Mouse (Mus musculus) cortical plate, adult 2 months (tissue): ENCODE results near the gene Tmed2.

Source experiments
- CTCF ChIP-seq: fragments of 200-500 bp; IDR thresholded peaks from 2 replicates; pipeline ENCODE4 v1.5.1; 2011; ENCODE audit warnings: mild to moderate bottlenecking, control low read depth, low read length; ENCODE audit not compliant: insufficient read depth; ENCODE audit errors: extremely low read depth
- POLR2A ChIP-seq: fragments of 200-500 bp; IDR thresholded peaks from 2 replicates; pipeline ENCODE4 v1.6.1; 2011; ENCODE audit warnings: mild to moderate bottlenecking, low read length, control low read depth; ENCODE audit not compliant: insufficient read depth; ENCODE audit errors: extremely low read depth

DNA sequence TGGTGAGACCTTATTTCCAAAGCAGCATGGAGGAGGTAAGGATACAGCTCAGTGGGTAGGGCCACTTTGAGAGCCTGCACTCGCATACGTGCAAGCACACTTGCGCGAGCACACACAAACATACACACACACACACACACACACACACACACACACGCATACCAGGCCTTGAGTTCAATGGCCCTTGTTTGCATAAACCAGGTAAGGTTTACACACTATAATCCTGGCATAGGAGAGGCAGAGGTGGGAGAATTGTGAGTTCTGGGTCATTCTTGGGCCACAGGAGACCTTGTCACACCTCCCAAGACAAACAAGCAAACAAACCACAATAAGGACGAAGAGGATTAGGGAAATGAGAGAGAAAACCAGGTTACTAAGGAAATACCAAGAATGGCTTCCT lies 31.3 kb upstream of the Tmed2 start:
- TF ChIP-seq CTCF (no peak), POLR2A (no peak)
